Mouse (Mus musculus): ENCODE results near the gene Cadm4. TPM values are rescaled to one million over a fixed set of nuclear protein-coding genes. Genes with fewer than 3 reads are reported as not detected.

The Cadm4 gene
- 100 to 1,000 TPM; 207 to 219 TPM for total RNA-seq (2021)
- long read RNA-seq, experiment 1, transcript Cadm4-201 (9 exons, 2,161 nt): major isoform, 16 of 21 reads
- long read RNA-seq, experiment 1, partial matches to known transcripts: 1 of 21 reads
- long read RNA-seq, experiment 1, other reads (novel, unspliced or antisense): 4 of 21 reads
- long read RNA-seq, experiment 2, transcript Cadm4-201 (9 exons, 2,161 nt): major isoform, 12 of 17 reads
- long read RNA-seq, experiment 2, partial matches to known transcripts: 4 of 17 reads
- long read RNA-seq, experiment 2, other reads (novel, unspliced or antisense): 1 of 17 reads

DNA sequence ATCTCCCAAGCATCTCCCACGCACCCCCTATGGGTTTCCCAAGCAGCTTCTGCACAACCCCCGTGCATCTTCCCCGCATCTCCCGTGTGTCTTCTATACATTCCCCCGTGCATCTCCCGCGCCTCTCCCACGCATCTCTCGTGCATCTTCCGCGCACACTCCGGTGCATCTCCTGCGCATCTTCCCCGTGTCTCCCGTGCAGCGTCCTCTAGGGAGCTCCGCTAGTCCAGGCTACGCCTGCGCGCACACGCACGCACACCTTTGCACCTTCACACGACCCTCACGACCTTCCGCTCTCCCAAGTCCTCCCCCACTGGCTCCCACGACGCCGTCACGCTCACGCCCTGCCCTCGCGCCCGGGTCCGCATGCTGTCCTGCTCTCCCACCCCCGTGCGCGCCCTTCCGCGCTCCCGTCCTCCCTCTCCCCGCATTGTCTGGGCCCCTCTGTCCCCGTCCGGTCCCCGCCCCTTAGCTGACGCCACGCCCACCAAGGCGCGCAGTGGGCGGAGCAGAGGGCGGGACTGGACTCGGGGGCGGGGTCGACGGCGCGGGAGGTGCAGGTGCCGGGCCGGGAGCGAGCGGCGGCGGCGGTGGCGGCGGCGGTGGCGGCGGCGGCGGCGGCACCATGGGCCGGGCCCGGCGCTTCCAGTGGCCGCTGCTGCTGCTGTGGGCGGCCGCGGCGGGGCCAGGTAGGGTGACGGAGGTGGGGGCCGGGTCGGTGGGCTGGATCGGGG lies at the start of gene Cadm4:
TSS of gene Cadm4 (plus strand) at position 550 of the 734 bp plus-strand sequence.
- DNase-seq (ENCODE audit: low spot score in 2 of 2): peak; percentile 90 to 93

DNA sequence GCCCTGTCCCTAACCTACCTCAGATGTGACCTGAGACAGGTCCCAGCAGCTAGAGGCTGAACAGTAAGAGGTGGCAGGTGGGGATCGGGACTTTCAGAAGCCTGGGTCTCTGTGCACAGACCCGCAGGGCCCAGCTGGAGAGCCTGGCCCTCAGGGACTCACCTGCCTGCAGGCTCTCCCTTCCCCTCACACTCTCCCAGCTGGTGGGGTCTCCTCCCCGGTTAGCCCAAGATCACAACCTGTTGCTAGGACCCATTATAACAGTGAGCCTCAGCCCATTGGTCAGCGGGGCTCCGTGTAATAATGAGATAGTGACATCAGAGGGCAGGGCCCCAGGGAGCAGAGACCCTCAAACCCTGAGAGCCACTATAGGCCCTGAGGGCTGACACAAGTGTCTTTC lies 46.5 kb upstream of the Cadm4 start:
- DNase-seq (ENCODE audit: low spot score in 2 of 2): no peak

DNA sequence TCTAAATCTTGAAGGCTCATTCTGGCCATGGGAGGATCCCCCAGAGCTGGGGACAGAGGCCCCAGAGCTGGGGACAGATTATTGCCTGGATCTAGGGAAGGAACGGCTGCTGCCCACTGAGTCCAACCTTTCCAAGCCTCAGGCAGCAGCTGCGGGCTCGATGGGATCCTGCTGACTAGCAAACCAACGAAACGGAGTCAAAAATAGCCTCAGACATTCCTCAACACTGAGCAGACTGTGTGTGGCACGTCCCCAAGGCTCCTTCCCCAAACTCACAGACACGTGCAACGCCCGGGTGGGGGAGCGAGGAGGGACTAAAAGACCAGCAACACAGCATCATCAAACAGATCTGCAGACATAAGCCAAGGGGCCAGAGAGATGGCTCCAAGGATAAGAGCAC lies 43.8 kb upstream of the Cadm4 start:
- DNase-seq (ENCODE audit: low spot score in 2 of 2): peak; percentile 54 to 70

DNA sequence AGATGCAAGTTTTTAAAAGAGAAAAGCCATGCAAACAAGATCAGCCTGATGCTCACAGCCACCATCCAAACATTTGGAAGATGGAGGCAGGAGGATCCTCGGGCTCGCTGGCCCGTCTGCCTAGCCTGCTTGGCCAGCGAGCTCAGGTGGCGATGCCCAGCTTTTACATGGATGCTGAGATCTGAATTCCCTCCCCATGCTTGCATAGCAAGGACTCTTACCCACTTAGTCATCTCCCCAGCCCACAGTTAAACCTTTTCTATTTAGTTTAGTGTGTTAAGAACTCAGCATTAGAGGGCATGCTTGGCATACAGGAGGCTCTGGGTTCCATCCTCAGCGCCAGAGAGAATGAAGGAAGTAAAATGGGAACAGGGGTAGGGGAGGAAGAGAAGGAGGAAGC lies 42.6 kb upstream of the Cadm4 start:
- no peak for DNase-seq (ENCODE audit: low spot score in 2 of 2)

DNA sequence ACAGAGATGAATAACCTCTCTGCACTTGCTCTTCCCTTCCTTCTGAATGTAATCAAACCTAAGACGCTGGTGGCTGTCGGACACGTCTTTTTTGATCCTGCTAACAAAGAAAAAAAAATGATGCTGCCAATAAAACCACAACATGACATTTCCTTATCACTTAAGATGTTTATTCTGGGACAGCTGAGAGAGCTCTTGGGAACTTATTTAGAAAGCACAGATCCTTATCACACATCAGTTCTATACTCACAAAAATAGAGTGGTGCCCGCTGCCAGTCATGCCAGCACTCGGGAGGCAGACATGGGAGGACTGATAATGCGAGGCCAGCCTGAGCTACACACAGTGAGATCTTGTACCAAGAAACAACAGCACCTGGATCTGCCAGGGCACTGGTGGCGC lies 41.9 kb upstream of the Cadm4 start:
- no peak for DNase-seq (ENCODE audit: low spot score in 2 of 2)

DNA sequence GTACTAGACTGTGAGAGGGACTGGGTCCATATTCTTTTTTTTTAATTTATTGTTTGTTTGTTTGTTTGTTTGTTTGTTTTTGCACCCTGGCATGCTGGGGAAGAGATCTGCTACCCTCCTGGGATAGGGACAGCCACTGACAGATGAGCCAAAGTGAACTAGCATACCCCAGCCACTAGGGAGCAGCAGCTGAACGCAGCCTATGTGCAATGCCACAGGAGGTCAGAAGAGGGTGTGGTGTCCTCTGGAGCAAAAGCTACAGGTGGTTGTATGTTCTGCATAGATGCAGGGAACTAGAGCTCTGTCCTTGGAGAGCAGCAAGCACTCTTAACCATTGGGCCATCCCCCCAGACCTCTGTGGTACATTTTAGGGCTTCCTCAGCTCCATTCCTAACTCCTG lies 40.0 kb upstream of the Cadm4 start:
- DNase-seq (ENCODE audit: low spot score in 2 of 2): peak in 1 of 2 experiments; percentile 57

DNA sequence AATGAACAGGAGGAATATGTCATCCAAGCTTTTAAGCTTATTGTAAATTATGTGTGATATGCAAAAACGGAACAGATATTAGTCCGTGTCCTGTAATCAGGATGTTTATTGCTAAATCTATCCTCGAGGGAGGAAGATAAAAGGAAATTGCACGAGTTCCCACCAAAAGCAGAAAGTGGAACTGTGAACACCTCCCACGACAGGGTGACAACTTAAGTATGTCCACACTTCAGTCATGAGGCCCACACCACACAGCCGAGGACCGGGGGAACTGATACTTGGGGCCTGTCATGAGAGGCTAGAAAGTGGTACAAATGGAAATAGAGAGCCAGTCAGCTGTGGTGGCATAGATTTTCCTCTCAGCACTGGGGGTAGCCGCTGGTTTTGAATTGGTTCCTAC lies 39.5 kb upstream of the Cadm4 start:
- no peak for DNase-seq (ENCODE audit: low spot score in 2 of 2)

DNA sequence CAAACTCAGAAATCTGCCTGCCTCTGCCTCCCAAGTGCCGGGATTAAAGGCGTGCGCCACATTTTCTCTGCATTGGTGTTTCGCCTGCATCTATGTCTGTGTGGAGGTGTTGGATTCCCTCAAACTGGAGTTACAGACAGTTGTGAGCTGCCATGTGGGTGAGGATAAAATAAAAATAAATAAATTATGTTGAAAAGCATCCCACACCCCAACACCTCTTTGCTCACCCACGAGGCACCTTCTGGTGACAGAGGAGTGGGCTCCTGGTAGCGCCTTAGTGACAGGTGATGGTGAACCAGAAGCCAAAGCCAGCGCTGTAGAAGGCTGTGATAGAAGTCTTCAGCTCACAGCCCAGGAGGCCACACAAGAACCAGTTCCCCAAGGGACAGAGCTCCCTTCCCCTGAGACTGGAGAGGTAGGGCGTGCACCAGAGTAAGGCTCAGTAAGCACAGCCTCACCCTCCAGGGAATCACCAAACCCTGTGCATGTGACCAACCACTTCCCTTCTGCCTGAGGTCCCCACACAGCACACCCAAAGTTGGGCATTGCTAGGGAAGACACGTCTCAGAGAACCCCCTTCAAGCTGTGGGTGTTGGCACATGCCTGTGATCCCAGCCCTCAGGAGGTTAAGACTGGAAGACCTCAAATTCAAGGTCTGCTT lies 36.4 kb upstream of the Cadm4 start:
- no peak for DNase-seq (ENCODE audit: low spot score in 2 of 2)

DNA sequence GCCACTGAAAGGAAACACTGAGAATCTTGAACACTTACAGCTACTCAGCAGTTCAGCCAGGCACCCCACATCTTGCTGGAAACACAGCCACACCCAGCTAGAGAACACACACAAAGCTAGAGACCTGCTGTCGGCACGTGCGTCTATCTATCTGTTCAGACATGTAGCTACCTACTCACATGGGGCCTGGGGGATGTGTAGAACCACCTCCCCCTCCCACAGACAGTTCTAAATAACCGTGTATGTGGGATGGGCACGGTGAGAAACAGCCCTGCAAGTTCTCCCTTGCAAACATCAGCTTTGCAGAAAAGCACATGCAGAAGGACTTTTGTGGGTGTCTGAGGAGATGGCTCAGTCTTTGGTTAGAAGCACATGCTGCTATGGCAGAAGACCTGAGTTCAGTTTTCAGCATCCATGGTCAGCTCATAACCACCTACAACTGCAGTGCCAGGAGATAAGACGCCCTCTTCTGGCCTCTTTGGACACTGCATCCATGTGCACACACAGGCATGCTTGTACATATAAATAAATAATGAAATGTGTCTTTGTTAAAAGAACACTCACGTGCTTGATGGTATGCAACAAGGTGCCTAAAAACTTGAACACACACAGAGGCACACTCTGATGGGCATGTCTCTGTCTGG lies 35.0 kb upstream of the Cadm4 start:
- DNase-seq (ENCODE audit: low spot score in 2 of 2): peak in 1 of 2 experiments; percentile 60

DNA sequence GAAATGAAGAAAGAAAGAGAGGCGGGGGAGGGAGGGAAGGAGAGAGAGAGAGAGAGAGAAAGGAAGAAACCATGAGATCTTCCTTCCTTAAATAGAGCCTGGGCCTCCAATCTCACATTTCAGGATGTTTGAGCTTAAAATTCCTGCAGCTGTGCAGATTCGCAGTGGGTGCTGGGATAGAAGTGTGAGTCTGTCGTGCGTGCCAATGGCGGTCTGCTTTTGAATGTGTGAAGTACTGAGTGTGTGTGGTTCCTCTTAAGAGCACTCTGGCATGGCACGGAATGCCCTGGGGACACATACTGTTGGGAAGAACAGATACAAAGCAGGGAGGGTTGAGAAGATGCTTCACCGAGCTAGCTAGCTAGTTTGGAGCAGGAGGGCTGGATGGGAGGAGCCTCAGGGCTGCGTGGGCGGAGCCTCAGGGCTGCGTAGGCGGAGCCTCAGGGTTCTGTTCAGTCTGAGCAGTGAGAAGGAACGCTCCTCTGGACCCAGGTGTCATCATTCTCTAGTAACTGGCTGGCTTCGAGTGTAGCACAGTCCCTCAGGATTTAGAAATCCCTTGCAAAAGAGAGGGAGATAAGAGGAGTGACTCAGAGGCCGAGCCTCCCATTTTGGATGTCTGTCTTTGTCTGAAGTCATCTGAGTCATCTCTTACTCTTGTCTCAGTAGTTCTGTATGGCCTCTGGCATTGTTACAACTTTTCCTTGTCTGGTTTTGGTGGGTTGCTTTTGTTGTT lies 32.9 kb upstream of the Cadm4 start:
- DNase-seq (ENCODE audit: low spot score in 2 of 2): peak in 1 of 2 experiments; percentile 36

DNA sequence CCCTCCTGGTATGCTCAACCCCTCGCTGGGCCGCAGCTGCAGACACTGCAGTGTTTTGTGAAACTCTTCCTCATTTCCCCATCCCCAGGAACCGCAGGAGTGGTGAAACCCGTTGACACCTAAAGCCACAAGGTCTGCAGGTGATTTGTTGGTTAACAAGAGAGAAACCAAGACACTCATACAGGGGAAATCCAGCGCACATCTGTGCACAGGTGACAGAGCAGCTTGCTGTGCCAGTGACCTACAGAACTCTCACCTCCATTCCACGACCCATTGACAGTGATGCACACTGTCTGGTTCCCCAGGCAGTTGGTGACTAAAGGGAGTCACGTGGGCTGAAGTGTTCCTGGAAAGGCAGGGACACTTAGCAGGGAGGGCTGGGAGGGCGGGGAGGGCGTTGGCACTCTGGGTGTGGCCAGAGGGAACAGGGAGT lies 31.2 kb upstream of the Cadm4 start:
- DNase-seq (ENCODE audit: low spot score in 2 of 2): no peak

DNA sequence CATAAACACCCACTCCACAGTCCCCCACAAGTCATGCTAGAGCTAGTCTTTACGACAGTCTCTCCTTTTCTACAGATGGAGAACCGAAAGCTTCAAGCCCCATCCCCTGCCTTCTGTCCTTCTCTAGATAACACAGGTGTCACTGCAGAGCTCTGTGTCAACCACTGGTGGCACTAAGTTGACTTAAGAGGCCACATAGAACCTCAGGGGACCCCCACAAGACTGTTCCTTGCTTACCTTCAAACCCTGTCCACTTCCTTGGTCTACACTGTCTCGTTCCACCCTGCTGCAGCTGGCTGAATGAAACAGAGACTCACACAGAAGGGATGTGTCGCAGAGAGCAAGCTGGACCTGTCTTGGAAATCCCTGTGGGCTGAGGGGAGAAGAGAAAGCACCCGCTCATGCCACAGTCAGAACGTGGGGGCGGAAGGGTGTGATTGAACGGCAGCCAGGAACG lies 29.9 kb upstream of the Cadm4 start, which contains the start of gene Irgc1:
TSS of gene Irgc1 (minus strand) at position 443 of the 457 bp plus-strand sequence.
- DNase-seq (ENCODE audit: low spot score in 2 of 2): peak in 1 of 2 experiments; percentile 55

DNA sequence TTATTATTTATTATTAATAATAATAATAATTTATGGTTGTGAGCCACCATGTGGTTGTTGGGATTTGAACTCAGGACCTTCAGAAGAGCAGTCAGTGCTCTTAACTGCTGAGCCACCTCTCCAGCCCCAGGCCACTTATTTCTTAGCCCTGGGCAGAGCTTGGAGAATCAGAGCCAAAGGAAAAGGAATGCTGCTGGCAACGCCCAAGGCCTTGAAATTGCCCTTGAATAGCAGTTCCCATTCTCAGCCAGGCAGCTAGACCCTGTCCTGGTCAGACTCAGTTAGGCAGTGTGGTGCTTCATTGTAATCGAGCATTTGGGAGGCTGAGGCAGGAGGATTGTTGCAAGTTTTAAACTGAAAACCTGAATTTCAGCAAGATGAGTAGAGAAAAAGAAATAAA lies 27.6 kb upstream of the Cadm4 start:
- DNase-seq (ENCODE audit: low spot score in 2 of 2): no peak

DNA sequence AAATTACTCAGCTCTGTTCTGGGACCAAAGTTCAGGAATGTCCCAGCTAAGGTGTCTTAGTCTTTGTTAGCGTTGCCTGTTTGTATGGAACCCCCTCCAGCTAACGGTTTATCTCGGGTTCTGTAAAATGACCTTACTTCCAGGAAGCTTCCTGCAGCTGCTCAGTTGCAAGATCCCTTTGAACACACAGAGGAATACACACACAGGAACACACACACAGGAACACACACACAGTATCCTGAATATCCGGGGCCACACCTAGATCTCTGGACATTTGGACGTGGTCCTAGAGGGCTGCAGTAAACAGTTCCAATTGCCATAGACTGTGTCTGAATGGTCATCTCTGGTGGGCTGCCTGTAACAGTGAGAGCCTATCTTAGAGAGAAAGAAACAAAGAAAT lies 26.1 kb upstream of the Cadm4 start:
- DNase-seq (ENCODE audit: low spot score in 2 of 2): no peak

DNA sequence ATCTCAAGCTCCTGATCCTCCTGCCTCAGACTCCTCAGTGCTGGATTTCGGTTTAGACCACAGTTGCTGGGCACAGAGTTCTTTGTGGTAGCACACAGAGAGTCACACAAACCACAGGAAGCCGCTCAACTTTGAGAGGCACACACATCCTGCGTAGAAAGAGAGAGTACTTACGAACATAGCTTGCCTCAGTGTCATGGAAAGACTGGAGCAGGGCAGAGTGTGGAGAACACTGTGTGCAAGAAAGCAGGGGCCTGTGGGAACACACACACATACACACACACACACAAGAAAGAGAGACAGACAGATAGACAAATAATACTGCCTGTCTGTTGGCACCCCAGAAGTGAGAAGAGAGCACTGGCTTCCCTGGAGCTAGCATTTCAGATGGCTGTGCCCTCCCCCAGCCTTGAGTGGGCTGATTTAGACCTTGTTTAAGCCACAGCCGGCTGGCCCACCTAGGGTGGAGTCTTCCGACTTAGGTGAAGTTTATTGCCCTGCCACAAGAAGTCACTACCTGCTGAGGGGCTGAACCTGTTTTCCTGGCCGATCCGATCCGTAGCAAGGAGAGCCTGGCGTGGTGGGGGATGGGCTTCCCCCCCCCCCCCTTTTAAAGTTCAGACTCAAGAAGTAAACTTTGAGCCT lies 24.0 kb upstream of the Cadm4 start:
- no peak for DNase-seq (ENCODE audit: low spot score in 2 of 2)

DNA sequence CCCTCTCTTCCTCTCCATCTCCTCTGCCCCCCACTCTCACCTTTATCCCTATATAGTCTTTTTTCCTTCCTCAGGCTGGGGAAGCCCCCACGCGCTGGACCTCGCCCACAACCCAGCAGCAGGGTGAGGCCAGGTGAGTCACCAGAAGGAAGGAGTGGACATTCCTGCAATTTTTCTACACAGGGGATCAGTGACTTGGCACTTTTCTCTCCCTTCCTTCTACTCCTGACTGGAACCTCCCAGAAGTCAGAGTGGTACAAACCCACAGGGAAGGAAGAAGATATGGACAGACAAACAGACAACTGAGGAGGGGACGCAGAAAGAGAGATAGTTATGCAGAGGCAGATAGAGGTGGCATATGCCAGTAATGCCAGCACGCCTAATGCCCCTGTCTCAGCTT lies 22.4 kb upstream of the Cadm4 start:
- no peak for DNase-seq (ENCODE audit: low spot score in 2 of 2)

DNA sequence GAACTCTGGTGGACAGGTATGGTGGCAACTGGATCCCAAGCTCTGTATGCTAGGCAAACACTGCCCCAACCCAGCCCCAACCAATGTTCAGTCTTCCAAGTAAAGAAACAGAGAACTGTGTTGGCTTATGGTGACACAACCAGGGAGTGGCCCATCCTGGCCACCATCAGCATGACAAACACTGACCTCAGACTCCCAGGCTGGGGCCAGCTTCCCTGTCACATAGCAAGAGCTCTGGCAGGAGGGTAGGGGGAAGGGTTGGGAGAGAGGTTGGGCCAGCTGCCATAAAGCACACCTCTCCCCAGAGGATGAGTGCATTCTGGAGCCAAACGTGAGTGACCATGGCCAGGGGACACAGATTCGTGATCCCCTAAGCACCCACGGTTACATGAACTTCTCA lies 22.0 kb upstream of the Cadm4 start:
- no peak for DNase-seq (ENCODE audit: low spot score in 2 of 2)

DNA sequence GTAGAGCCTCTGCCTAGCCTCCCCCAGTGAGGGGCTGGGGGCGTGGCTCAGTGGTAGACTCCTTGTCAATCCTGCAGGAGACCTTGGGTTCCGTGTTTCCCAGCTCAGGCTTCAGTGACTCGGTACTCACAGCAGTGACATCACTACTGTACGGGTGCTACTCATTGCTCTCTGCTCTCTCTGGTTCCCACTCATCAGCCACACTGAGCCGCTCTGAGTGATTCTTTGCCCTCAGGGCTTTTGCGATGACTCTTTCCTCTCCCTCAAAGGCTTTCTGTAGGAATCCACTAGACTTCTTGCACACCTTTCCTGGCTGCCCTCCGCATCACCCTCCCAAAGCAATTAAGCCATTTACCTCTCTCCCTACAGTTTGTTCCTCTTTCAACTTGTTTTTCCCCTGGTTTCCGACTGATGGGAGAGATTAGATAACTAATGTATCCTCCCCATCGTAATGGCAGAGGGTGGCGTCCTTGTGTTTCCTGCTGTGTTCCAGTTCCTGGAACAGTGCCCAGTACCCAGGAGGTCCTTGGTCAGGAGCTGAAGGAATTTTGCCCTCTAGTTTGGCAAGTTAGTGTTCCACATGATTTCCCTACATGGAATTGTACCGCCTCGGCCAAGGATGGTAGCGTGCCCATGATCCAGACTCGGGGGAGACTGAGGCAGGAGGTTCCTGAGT lies 20.3 kb upstream of the Cadm4 start:
- no peak for DNase-seq (ENCODE audit: low spot score in 2 of 2)

DNA sequence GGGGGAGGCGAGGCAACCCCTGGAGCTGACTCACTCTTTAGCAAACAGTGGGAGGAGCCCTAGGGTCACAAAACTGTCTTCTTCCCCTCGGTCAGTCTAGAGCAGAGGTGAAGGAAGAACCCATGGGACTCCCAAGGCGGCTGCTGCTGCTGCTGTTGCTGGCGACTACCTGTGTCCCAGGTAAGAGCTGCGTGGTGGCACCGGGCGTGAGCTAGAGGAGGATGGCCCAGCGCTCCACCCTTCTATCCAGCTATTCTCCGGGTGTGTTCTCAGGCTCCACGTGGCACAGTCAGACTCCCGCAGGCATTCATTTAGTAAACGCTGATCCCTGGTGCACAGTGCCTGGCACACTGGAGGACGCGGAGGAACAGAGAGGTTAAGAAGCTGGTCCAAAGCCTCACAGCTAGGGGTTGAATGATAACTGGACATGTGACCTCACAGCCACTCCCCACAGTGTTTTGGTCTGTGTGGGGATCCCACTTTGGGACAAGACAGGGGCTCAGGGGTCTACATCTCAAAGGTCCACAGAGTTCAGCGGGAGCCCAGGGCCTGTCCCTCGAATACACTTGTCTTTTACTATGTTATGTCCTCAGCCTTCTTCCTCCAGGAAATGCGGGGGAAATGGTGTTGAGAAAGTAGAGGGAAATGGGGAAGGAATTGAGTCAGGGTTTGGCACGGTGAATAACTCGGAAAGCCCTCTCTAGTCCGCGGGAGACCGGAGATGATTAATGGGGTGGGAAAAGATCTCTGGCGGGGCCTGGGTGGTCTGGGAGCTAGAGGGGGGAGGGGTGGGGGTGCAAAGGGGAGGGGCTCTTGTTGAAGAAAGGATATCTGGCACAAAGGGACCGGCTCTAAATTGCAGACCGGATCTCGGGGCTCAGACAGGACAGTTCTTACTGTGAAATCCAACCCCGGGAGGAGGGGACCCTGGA lies 19.2 kb upstream of the Cadm4 start, which contains the start of gene Plaur:
TSS of gene Plaur (plus strand) at position 97 of the 932 bp plus-strand sequence.
- no peak for DNase-seq (ENCODE audit: low spot score in 2 of 2)
